Mouse (Mus musculus): ENCODE measurements around the gene 5830411N06Rik. TPM values are rescaled to one million over a fixed set of nuclear protein-coding genes. Genes with fewer than 3 reads are reported as not detected.
A peak's percentile ranks its signal among the peaks of the same experiment; 100 is the strongest.

The 5830411N06Rik gene
- total RNA-seq (2021) (not detected), polyA plus RNA-seq (2012; rRNA removed) (not detected in 2 replicates)
- long read RNA-seq = 0 reads

GRCm38 (mm10) chr7:140247216-140247615, at the start of gene 5830411N06Rik:
Gene 5830411N06Rik (plus strand): TSS chr7:140247284.
- no peak for DNase-seq

GRCm38 (mm10) chr7:140201090-140201489, 46.0 kb upstream of the 5830411N06Rik start:
- no peak for DNase-seq

GRCm38 (mm10) chr7:140205864-140206263, 41.2 kb upstream of the 5830411N06Rik start, which contains the start of gene Olfr524:
Gene Olfr524 (minus strand): TSS chr7:140205964.
- no peak for DNase-seq

GRCm38 (mm10) chr7:140206904-140207303, 40.2 kb upstream of the 5830411N06Rik start:
- no peak for DNase-seq

GRCm38 (mm10) chr7:140208153-140208552, 38.9 kb upstream of the 5830411N06Rik start:
- DNase-seq = no peak

GRCm38 (mm10) chr7:140208677-140209076, 38.4 kb upstream of the 5830411N06Rik start:
- DNase-seq = no peak

- DNase-seq = no peak
Measured at GRCm38 (mm10) chr7:140213841-140214240, 33.2 kb upstream of the 5830411N06Rik start.

GRCm38 (mm10) chr7:140217967-140218366, 29.1 kb upstream of the 5830411N06Rik start, which contains the start of gene Cd163l1:
Gene Cd163l1 (plus strand): TSS chr7:140218267.
- DNase-seq = no peak

GRCm38 (mm10) chr7:140219268-140219667, 27.8 kb upstream of the 5830411N06Rik start:
- DNase-seq = no peak

- no peak for DNase-seq
Measured at GRCm38 (mm10) chr7:140220375-140220774, 26.7 kb upstream of the 5830411N06Rik start.

- no peak for DNase-seq
Measured at GRCm38 (mm10) chr7:140224209-140224608, 22.9 kb upstream of the 5830411N06Rik start.

GRCm38 (mm10) chr7:140228476-140228875, 18.6 kb upstream of the 5830411N06Rik start:
- peak; percentile 37 for DNase-seq

GRCm38 (mm10) chr7:140231026-140231425, 16.1 kb upstream of the 5830411N06Rik start:
- DNase-seq = no peak

- DNase-seq = no peak
Measured at GRCm38 (mm10) chr7:140233696-140234095, 13.4 kb upstream of the 5830411N06Rik start.

GRCm38 (mm10) chr7:140253780-140254299, 6.8 kb downstream of the 5830411N06Rik start:
- DNase-seq = no peak

- DNase-seq = no peak
Measured at GRCm38 (mm10) chr7:140295746-140296145, 48.7 kb downstream of the 5830411N06Rik start.

- no peak for DNase-seq
Measured at GRCm38 (mm10) chr7:140296876-140297275, 49.8 kb downstream of the 5830411N06Rik start.

GRCm38 (mm10) chr7:140299416-140299815, 52.3 kb downstream of the 5830411N06Rik start:
- no peak for DNase-seq

- no peak for DNase-seq
Measured at GRCm38 (mm10) chr7:140319861-140320385, 72.8 kb downstream of the 5830411N06Rik start.

- DNase-seq = no peak
Measured at GRCm38 (mm10) chr7:140320558-140320957, 73.5 kb downstream of the 5830411N06Rik start, which contains the start of gene Olfr525. Gene Olfr525 (plus strand): TSS chr7:140320858.

- no peak for DNase-seq
Measured at GRCm38 (mm10) chr7:140321135-140321534, 74.1 kb downstream of the 5830411N06Rik start.

GRCm38 (mm10) chr7:140329766-140330304, 82.8 kb downstream of the 5830411N06Rik start:
- DNase-seq = no peak

GRCm38 (mm10) chr7:140333717-140334116, 86.6 kb downstream of the 5830411N06Rik start, which contains the start of gene Olfr527:
Gene Olfr527 (plus strand): TSS chr7:140334017.
- DNase-seq = no peak
